In genomic region chr9:61011066-61011465, GRCm38 (mm10) we compare ENCODE assay signal across 16 mouse cellular contexts.
A peak's percentile ranks its signal among the peaks of the same experiment; 100 is the strongest.
DNase-seq lines count a peak whose midpoint lies in the region; ATAC-seq and TF ChIP-seq lines count a peak whose summit lies in the region.
"Had no signal": no experiment of that assay in that cellular context is flagged by ENCODE, and none has a peak within 500 bp of the region (broad histone marks: within the 10 kb centered on the region; RNA-seq: fewer than 3 reads in every experiment).

No protein-coding gene starts in this region.

- TF ChIP-seq POLR2A in ES-Bruce4 (IDR thresholded peaks at IDR 0.05; ENCODE audit: insufficient read depth, low read length), result no peak

- H3K4me3 ChIP-seq in hindbrain, postnatal 0 days (ENCODE audit: low read length), result no peak overlapping the region
- H3K4me3 ChIP-seq in hindbrain, embryonic 12.5 days, result no peak overlapping the region
- H3K4me3 ChIP-seq in lung, postnatal 0 days (ENCODE audit: low read depth, low read length), result no peak overlapping the region
- no peak overlapping the region for H3K4me3 ChIP-seq in ES-Bruce4 (ENCODE audit: low read depth, low read length)
- H3K4me3 ChIP-seq: heart, embryonic 13.5 days; hindbrain, embryonic 13.5 days; midbrain, embryonic 12.5 days; neural tube, embryonic 12.5 days had no signal

- no peaks in the 10 kb centered on the region for H3K36me3 ChIP-seq in hindbrain, postnatal 0 days (ENCODE audit: insufficient read depth, low read length)
- no peaks in the 10 kb centered on the region for H3K36me3 ChIP-seq in hindbrain, embryonic 12.5 days
- H3K36me3 ChIP-seq in lung, postnatal 0 days (ENCODE audit: insufficient read depth, low read length), result no peaks in the 10 kb centered on the region
- no peaks in the 10 kb centered on the region for H3K36me3 ChIP-seq in ES-Bruce4 (ENCODE audit: control insufficient read depth, insufficient read depth, low read length, poor library complexity, severe bottlenecking)
- H3K36me3 ChIP-seq: heart, embryonic 13.5 days; hindbrain, embryonic 13.5 days; midbrain, embryonic 12.5 days; neural tube, embryonic 12.5 days had no signal

- no peak for DNase-seq in hindbrain, postnatal 0 days (ENCODE audit: low spot score)
- DNase-seq in lung, postnatal 0 days (ENCODE audit: low spot score), result no peak
- DNase-seq in lung, postnatal 14 days, result no peak
- peak; percentile 62 for DNase-seq in induced T-regulatory cell, adult 2 months (ENCODE audit: low read depth)
- no peak for DNase-seq in urinary bladder, postnatal 10 days (ENCODE audit: low spot score)
- DNase-seq in embryo, embryonic 10 days (ENCODE audit: low spot score), result no peak
- DNase-seq: cerebellum, postnatal 14 days; gastrocnemius, postnatal 10 days; lung, postnatal 36 days had no signal

- peak; percentile 40 for TF ChIP-seq CTCF in hindbrain, postnatal 0 days (IDR thresholded peaks at IDR 0.05; ENCODE audit: low read depth)
- peak; percentile 37 for TF ChIP-seq CTCF in lung, postnatal 0 days (IDR thresholded peaks at IDR 0.05)
- peak; percentile 58 for TF ChIP-seq CTCF in ES-Bruce4 (IDR thresholded peaks at IDR 0.05; ENCODE audit: low read depth, low read length)

- no peak for ATAC-seq in hindbrain, postnatal 0 days
- ATAC-seq in hindbrain, embryonic 12.5 days (ENCODE audit: low FRiP score), result no peak
- no peak for ATAC-seq in lung, postnatal 0 days
- ATAC-seq: forebrain, embryonic 14.5 days had no signal

- no peak overlapping the region for H3K27ac ChIP-seq in hindbrain, postnatal 0 days
- no peak overlapping the region for H3K27ac ChIP-seq in hindbrain, embryonic 12.5 days
- H3K27ac ChIP-seq in lung, postnatal 0 days (ENCODE audit: low read length), result no peak overlapping the region
- H3K27ac ChIP-seq in ES-Bruce4 (ENCODE audit: insufficient read depth, low read length), result no peak overlapping the region
- H3K27ac ChIP-seq: heart, embryonic 13.5 days; hindbrain, embryonic 13.5 days; midbrain, embryonic 12.5 days; neural tube, embryonic 12.5 days had no signal

- no peak overlapping the region for H3K9ac ChIP-seq in hindbrain, postnatal 0 days (replicated peaks; ENCODE audit: low read length)
- no peak overlapping the region for H3K9ac ChIP-seq in hindbrain, embryonic 12.5 days
- no peak overlapping the region for H3K9ac ChIP-seq in lung, postnatal 0 days (replicated peaks; ENCODE audit: low read depth)
- no peak overlapping the region for H3K9ac ChIP-seq in ES-Bruce4 (ENCODE audit: low read depth, poor library complexity, severe bottlenecking)
- H3K9ac ChIP-seq: heart, embryonic 13.5 days; hindbrain, embryonic 13.5 days; midbrain, embryonic 12.5 days; neural tube, embryonic 12.5 days had no signal

- no peaks in the 10 kb centered on the region; the same call in 1 of the 2 replicates for H3K9me3 ChIP-seq in hindbrain, postnatal 0 days (ENCODE audit: low read length)
- H3K9me3 ChIP-seq in hindbrain, embryonic 12.5 days (replicated peaks), result 0 out of 2 replicates have a peak, but pooled peaks cover 3% of the 10 kb centered on the region
- H3K9me3 ChIP-seq in lung, postnatal 0 days (ENCODE audit: low read length), result no peaks in the 10 kb centered on the region
- H3K9me3 ChIP-seq in ES-Bruce4 (replicated peaks; ENCODE audit: control insufficient read depth, insufficient read depth, low read length, poor library complexity, severe bottlenecking), result no peaks in the 10 kb centered on the region

- no peak overlapping the region for H3K4me2 ChIP-seq in hindbrain, postnatal 0 days (ENCODE audit: low read depth, low read length)
- H3K4me2 ChIP-seq in hindbrain, embryonic 12.5 days (replicated peaks), result no peak overlapping the region
- no peak overlapping the region for H3K4me2 ChIP-seq in lung, postnatal 0 days (replicated peaks; ENCODE audit: low read depth, low read length)
- H3K4me2 ChIP-seq: heart, embryonic 13.5 days; hindbrain, embryonic 13.5 days; midbrain, embryonic 12.5 days; neural tube, embryonic 12.5 days had no signal

- H3K4me1 ChIP-seq in hindbrain, postnatal 0 days (ENCODE audit: insufficient read depth, low read length), result no peaks in the 10 kb centered on the region; the same call in 1 of the 2 replicates
- H3K4me1 ChIP-seq in hindbrain, embryonic 12.5 days, result 0 out of 2 replicates have a peak, but pooled peaks cover 11% of the 10 kb centered on the region
- no peaks in the 10 kb centered on the region for H3K4me1 ChIP-seq in lung, postnatal 0 days (ENCODE audit: insufficient read depth, low read depth, low read length)
- H3K4me1 ChIP-seq in ES-Bruce4 (ENCODE audit: control insufficient read depth, insufficient read depth, low read length), result no peaks in the 10 kb centered on the region
- H3K4me1 ChIP-seq: heart, embryonic 13.5 days; hindbrain, embryonic 13.5 days; neural tube, embryonic 12.5 days had no signal

- H3K27me3 ChIP-seq in hindbrain, postnatal 0 days (ENCODE audit: insufficient read depth, low read length), result no peaks in the 10 kb centered on the region
- no peaks in the 10 kb centered on the region for H3K27me3 ChIP-seq in hindbrain, embryonic 12.5 days
- H3K27me3 ChIP-seq in lung, postnatal 0 days (replicated peaks; ENCODE audit: insufficient read depth, low read length), result no peaks in the 10 kb centered on the region
- no peaks in the 10 kb centered on the region for H3K27me3 ChIP-seq in ES-Bruce4 (ENCODE audit: control insufficient read depth, insufficient read depth, low read length, poor library complexity, severe bottlenecking)
- H3K27me3 ChIP-seq: neural tube, embryonic 12.5 days had no signal

- TF ChIP-seq EP300 in lung, postnatal 0 days (IDR thresholded peaks at IDR 0.05), result no peak
- TF ChIP-seq EP300 in ES-Bruce4 (IDR thresholded peaks at IDR 0.05; ENCODE audit: insufficient read depth, low read depth, low read length), result no peak
